Mouse (Mus musculus) liver, embryonic 14.5 days (tissue): ENCODE results near the gene Rars2. TPM values are rescaled to one million over a fixed set of nuclear protein-coding genes. Genes with fewer than 3 reads are reported as not detected.

Source experiments
- ATAC-seq: fragments of 200-750 bp; cut with Nextera tagmentation; 2 replicates; pipeline ENCODE4 v1.8.0; 2017; ENCODE audit warnings: moderate number of reproducible peaks, mild to moderate bottlenecking, moderate library complexity; ENCODE audit not compliant: insufficient read depth
- DNase-seq, 3 experiments: peaks; one replicate each; pipeline ENCODE4 v3.0.0-alpha.2; 2012 to 2013; ENCODE audit warnings: low read depth in 3 of 3, low spot score in 3 of 3
- H3K27ac ChIP-seq: fragments of 300-500 bp; sonication (generic); 2 replicates; pipeline ENCODE4 v1.5.1; 2014; ENCODE audit warnings: moderate library complexity, mild to moderate bottlenecking, control low read depth, inconsistent platforms
- H3K27me3 ChIP-seq: fragments of 300-500 bp; sonication (generic); 2 replicates; pipeline ENCODE4 v1.6.1; 2014; ENCODE audit warnings: mild to moderate bottlenecking, low read length, moderate library complexity; ENCODE audit not compliant: control insufficient read depth, insufficient read depth
- H3K36me3 ChIP-seq: fragments of 300-500 bp; sonication (generic); replicated peaks from 2 replicates; pipeline ENCODE4 v1.6.1; 2014; ENCODE audit warnings: low read depth; ENCODE audit not compliant: control insufficient read depth, insufficient read depth
- H3K4me1 ChIP-seq, 2 experiments: fragments of 200-500 bp in 1 of 2; fragments of 300-500 bp in 1 of 2; sonication (generic) in 1 of 2; replicated peaks; 2 replicates each; pipeline ENCODE4 v1.6.1; 2012 to 2014; ENCODE audit warnings: antibody characterized with exemption in 1 of 2, inconsistent platforms in 1 of 2, low read length in 1 of 2; ENCODE audit not compliant: control insufficient read depth in 2 of 2, insufficient read depth in 2 of 2
- H3K4me2 ChIP-seq: fragments of 300-500 bp; sonication (generic); 2 replicates; pipeline ENCODE4 v1.6.1; 2014; ENCODE audit warnings: low read depth, mild to moderate bottlenecking, control low read depth, moderate library complexity
- H3K4me3 ChIP-seq, 2 experiments: fragments of 200-500 bp in 1 of 2; fragments of 300-500 bp in 1 of 2; sonication (generic) in 1 of 2; 2 replicates each; pipeline ENCODE4 v1.5.1; 2012 to 2014; ENCODE audit warnings: low read depth in 2 of 2, low read length in 2 of 2, mild to moderate bottlenecking in 2 of 2, control low read depth in 1 of 2, inconsistent platforms in 1 of 2, moderate library complexity in 1 of 2; ENCODE audit not compliant: insufficient read depth in 1 of 2
- H3K9ac ChIP-seq: fragments of 300-500 bp; sonication (generic); replicated peaks from 2 replicates; pipeline ENCODE4 v1.6.1; 2014; ENCODE audit warnings: mild to moderate bottlenecking, control low read depth, moderate library complexity
- H3K9me3 ChIP-seq: fragments of 300-500 bp; sonication (generic); 2 replicates; pipeline ENCODE4 v1.6.1; 2016; ENCODE audit warnings: low read length, mixed read lengths; ENCODE audit not compliant: control insufficient read depth
- CTCF ChIP-seq: IDR thresholded peaks from 2 replicates; pipeline ENCODE4 v1.5.1; 2016; ENCODE audit warnings: antibody characterized with exemption, low read depth, control low read depth
- EP300 ChIP-seq: IDR thresholded peaks from 2 replicates; pipeline ENCODE4 v1.6.1; 2016; ENCODE audit warnings: antibody characterized with exemption, low read depth
- WGBS: fragments of 180-500 bp; shearing (Covaris S2); extraction: QIAGEN DNeasy Blood & Tissue Kit; methylation state at CpG from one replicate; pipeline ENCODE4 v1.1.7; 2014; ENCODE audit not compliant: insufficient replicate concordance; 5-methylcytosine and 5-hydroxymethylcytosine counted together
- polyA plus RNA-seq, 2 experiments: library from polyadenylated mRNA; depleted of rRNA in 1 of 2; stranded (reverse) in 1 of 2; unstranded in 1 of 2; fragments of >200 nt; fragmentation: Nextera tagmentation in 1 of 2; extraction: Ambion mirVana in 1 of 2; gene quantifications; 2 replicates each; pipeline versions ENCODE4 v1.2.1 to v1.2.3; 2012 to 2014

Gene Rars2
- polyA plus RNA-seq, 2 experiments: 17.4 to 23.5 TPM

- Histone ChIP-seq H3K9me3 (no peaks in the 10 kb centered on the region), H3K9ac (no peak overlapping the region), H3K4me3 (no peak overlapping the region), H3K4me1 (no peaks in the 10 kb centered on the region), H3K4me2 (no peak overlapping the region), H3K36me3 (peaks cover 6% of the 10 kb centered on the region), H3K27me3 (no peaks in the 10 kb centered on the region), H3K27ac (no peak overlapping the region)
- DNase-seq (no peak), ATAC-seq (no peak)
- TF ChIP-seq EP300 (no peak), CTCF (no peak)
- WGBS: 66% methylated on average over 4 of the region's 4 CpGs
These were observed 23.1 kb downstream of the Rars2 start for GRCm38 (mm10) chr4:34637851-34638250.

GRCm38 (mm10) chr4:34639745-34640364 lies 25.1 kb downstream of the Rars2 start:
- H3K36me3 ChIP-seq: peaks cover 6% of the 10 kb centered on the region

GRCm38 (mm10) chr4:34640731-34641130 lies 26.0 kb downstream of the Rars2 start:
- Histone ChIP-seq H3K4me3 (no peak overlapping the region), H3K4me2 (no peak overlapping the region), H3K9ac (no peak overlapping the region), H3K27me3 (no peaks in the 10 kb centered on the region), H3K27ac (no peak overlapping the region), H3K9me3 (no peaks in the 10 kb centered on the region), H3K4me1 (no peaks in the 10 kb centered on the region), H3K36me3 (peaks cover 6% of the 10 kb centered on the region)
- 73% methylated on average over 3 of the region's 3 CpGs for WGBS
- no peak for DNase-seq
- no peak for TF ChIP-seq CTCF
- TF ChIP-seq EP300: no peak
- ATAC-seq: no peak

More at GRCm38 (mm10) chr4:34639745-34640364, 25.1 kb downstream of the Rars2 start:
- no peaks in the 10 kb centered on the region for H3K9me3 ChIP-seq
- 69% methylated on average over 5 of the region's 5 CpGs for WGBS
- H3K9ac ChIP-seq: no peak overlapping the region
- no peaks in the 10 kb centered on the region for H3K4me1 ChIP-seq
- TF ChIP-seq EP300 (no peak), CTCF (no peak)
- H3K4me2 ChIP-seq: no peak overlapping the region
- no peak overlapping the region for H3K27ac ChIP-seq
- DNase-seq (no peak), ATAC-seq (no peak)
- H3K27me3 ChIP-seq: no peaks in the 10 kb centered on the region
- no peak overlapping the region for H3K4me3 ChIP-seq

GRCm38 (mm10) chr4:34644779-34645178 lies 30.0 kb downstream of the Rars2 start:
- Histone ChIP-seq H3K27ac (no peak overlapping the region), H3K9ac (no peak overlapping the region), H3K27me3 (no peaks in the 10 kb centered on the region), H3K4me1 (no peaks in the 10 kb centered on the region), H3K36me3 (peaks cover 6% of the 10 kb centered on the region), H3K9me3 (no peaks in the 10 kb centered on the region), H3K4me3 (no peak overlapping the region), H3K4me2 (no peak overlapping the region)
- DNase-seq: no peak
- TF ChIP-seq CTCF (no peak), EP300 (no peak)
- no peak for ATAC-seq

GRCm38 (mm10) chr4:34653179-34653578 lies 38.4 kb downstream of the Rars2 start:
- Histone ChIP-seq H3K9ac (no peak overlapping the region), H3K27ac (no peak overlapping the region), H3K4me3 (no peak overlapping the region), H3K4me2 (no peak overlapping the region), H3K27me3 (no peaks in the 10 kb centered on the region), H3K36me3 (peaks cover 7% of the 10 kb centered on the region), H3K4me1 (no peaks in the 10 kb centered on the region), H3K9me3 (no peaks in the 10 kb centered on the region)
- ATAC-seq (no peak), DNase-seq (no peak)
- no peak for TF ChIP-seq CTCF
- no peak for TF ChIP-seq EP300
- 77% methylated on average over 7 of the region's 7 CpGs for WGBS
